Mouse (Mus musculus): ENCODE results near the gene Ogfod3. TPM values are rescaled to one million over a fixed set of nuclear protein-coding genes. Genes with fewer than 3 reads are reported as not detected.

Gene Ogfod3
- polyA plus RNA-seq, 2 experiments = 12.7 to 21.8 TPM

GRCm38 (mm10) chr11:121138732-121139131 lies 65.8 kb downstream of the Ogfod3 start:
- DNase-seq (ENCODE audit: low spot score) (no peak), ATAC-seq (ENCODE audit: low FRiP score, low read depth) (no peak)
- WGBS = 54% methylated on average over 6 of the region's 6 CpGs
- no peak for TF ChIP-seq POLR2A (IDR thresholded peaks at IDR 0.05; ENCODE audit: borderline replicate concordance, extremely low read depth, insufficient read depth, insufficient read length)
- H3K36me3 ChIP-seq (ENCODE audit: control insufficient read depth, insufficient read depth, low read length) = no peaks in the 10 kb centered on the region
- H3K27me3 ChIP-seq (ENCODE audit: control insufficient read depth, insufficient read depth, low read length) = no peaks in the 10 kb centered on the region
- no peak overlapping the region for H3K9ac ChIP-seq (ENCODE audit: low read depth, low read length, severe bottlenecking)
- no peak overlapping the region for H3K27ac ChIP-seq (replicated peaks; ENCODE audit: low read depth, low read length)
- H3K9me3 ChIP-seq (ENCODE audit: control insufficient read depth, low read length) = no peaks in the 10 kb centered on the region
- H3K4me1 ChIP-seq (ENCODE audit: control insufficient read depth, insufficient read depth, low read length) = no peaks in the 10 kb centered on the region
- H3K4me2 ChIP-seq (replicated peaks; ENCODE audit: low read depth, low read length, severe bottlenecking) = no peak overlapping the region
- H3K4me3 ChIP-seq (replicated peaks; ENCODE audit: low read length) = no peak overlapping the region

DNA sequence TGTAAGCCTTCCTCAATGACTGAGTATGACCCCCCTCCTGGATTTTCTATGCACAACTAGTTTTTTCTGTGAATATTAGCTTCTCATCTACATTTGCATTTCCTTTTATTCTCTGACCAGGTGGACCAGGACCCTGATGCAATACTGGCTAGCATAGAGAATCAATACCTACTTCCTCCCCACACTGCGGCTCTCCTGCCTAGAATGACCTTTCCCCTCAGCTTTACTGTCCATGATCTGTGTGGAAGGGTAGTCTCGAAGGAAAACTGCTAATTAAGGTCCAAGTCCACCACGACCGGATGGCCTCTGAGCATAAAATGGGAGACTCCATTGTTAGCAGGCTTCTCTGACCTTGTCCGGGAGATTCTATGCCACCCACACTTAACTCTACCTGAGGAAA lies 66.8 kb downstream of the Ogfod3 start:
- Histone ChIP-seq H3K4me1 (ENCODE audit: control insufficient read depth, insufficient read depth, low read length) (no peaks in the 10 kb centered on the region), H3K9me3 (ENCODE audit: control insufficient read depth, low read length) (no peaks in the 10 kb centered on the region), H3K9ac (ENCODE audit: low read depth, low read length, severe bottlenecking) (no peak overlapping the region), H3K36me3 (ENCODE audit: control insufficient read depth, insufficient read depth, low read length) (no peaks in the 10 kb centered on the region), H3K27ac (replicated peaks; ENCODE audit: low read depth, low read length) (no peak overlapping the region), H3K4me2 (replicated peaks; ENCODE audit: low read depth, low read length, severe bottlenecking) (no peak overlapping the region), H3K4me3 (replicated peaks; ENCODE audit: low read length) (no peak overlapping the region), H3K27me3 (ENCODE audit: control insufficient read depth, insufficient read depth, low read length) (no peaks in the 10 kb centered on the region)
- 84% methylated on average over 5 of the region's 5 CpGs for WGBS
- TF ChIP-seq POLR2A (IDR thresholded peaks at IDR 0.05; ENCODE audit: borderline replicate concordance, extremely low read depth, insufficient read depth, insufficient read length) = no peak
- ATAC-seq (ENCODE audit: low FRiP score, low read depth) (no peak), DNase-seq (ENCODE audit: low spot score) (no peak)

DNA sequence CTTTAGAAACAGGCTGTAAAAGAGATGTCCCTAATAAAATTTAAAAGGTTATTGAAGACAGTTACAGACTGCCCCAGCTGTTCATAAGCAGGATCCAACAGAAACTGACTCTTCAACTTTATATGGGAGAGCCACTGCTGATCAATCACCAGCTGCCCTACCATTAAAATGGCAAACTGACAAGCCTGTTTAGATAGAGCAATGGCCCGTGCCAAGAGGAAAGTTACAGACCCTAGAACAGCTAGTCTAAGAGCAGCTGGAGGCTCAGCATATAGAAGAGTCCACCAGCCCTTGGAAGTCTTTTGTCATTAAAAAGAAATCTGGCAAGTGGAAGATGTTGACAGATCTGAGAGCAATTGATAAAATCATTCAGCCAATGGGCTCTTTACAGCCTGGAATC lies 69.9 kb downstream of the Ogfod3 start:
- Histone ChIP-seq H3K9ac (ENCODE audit: low read depth, low read length, severe bottlenecking) (no peak overlapping the region), H3K4me3 (replicated peaks; ENCODE audit: low read length) (no peak overlapping the region), H3K27me3 (ENCODE audit: control insufficient read depth, insufficient read depth, low read length) (no peaks in the 10 kb centered on the region), H3K4me2 (replicated peaks; ENCODE audit: low read depth, low read length, severe bottlenecking) (no peak overlapping the region), H3K36me3 (ENCODE audit: control insufficient read depth, insufficient read depth, low read length) (no peaks in the 10 kb centered on the region), H3K9me3 (ENCODE audit: control insufficient read depth, low read length) (no peaks in the 10 kb centered on the region), H3K4me1 (ENCODE audit: control insufficient read depth, insufficient read depth, low read length) (no peaks in the 10 kb centered on the region), H3K27ac (replicated peaks; ENCODE audit: low read depth, low read length) (no peak overlapping the region)
- WGBS = 46% methylated on average over 1 of the region's 1 CpGs
- DNase-seq (ENCODE audit: low spot score) (no peak), ATAC-seq (ENCODE audit: low FRiP score, low read depth) (no peak)
- TF ChIP-seq POLR2A (IDR thresholded peaks at IDR 0.05; ENCODE audit: borderline replicate concordance, extremely low read depth, insufficient read depth, insufficient read length) = no peak

DNA sequence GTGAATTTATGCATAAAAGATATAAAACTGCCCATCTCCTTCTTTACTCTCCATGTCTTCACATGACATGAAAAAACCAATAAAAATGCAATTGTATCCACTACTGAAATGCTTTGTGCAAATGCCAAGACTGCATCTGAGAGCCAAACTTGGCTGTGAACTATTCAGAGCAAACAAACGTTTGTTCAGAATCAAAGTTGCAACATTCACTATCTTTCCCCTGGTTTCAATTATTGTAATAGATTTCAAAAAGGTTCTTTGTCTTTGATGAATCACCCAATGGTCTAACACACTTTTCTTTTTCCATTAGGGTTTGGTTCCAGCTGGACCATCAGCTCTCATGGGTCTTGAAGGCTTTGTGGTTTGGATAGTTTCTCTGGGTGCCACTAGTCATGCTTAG lies 74.9 kb downstream of the Ogfod3 start:
- Histone ChIP-seq H3K27ac (replicated peaks; ENCODE audit: low read depth, low read length) (no peak overlapping the region), H3K9me3 (ENCODE audit: control insufficient read depth, low read length) (no peaks in the 10 kb centered on the region), H3K4me1 (ENCODE audit: control insufficient read depth, insufficient read depth, low read length) (no peaks in the 10 kb centered on the region), H3K4me2 (replicated peaks; ENCODE audit: low read depth, low read length, severe bottlenecking) (no peak overlapping the region), H3K27me3 (ENCODE audit: control insufficient read depth, insufficient read depth, low read length) (no peaks in the 10 kb centered on the region), H3K4me3 (replicated peaks; ENCODE audit: low read length) (no peak overlapping the region), H3K9ac (ENCODE audit: low read depth, low read length, severe bottlenecking) (no peak overlapping the region), H3K36me3 (ENCODE audit: control insufficient read depth, insufficient read depth, low read length) (no peaks in the 10 kb centered on the region)
- 58% methylated on average over 1 of the region's 1 CpGs for WGBS
- no peak for TF ChIP-seq POLR2A (IDR thresholded peaks at IDR 0.05; ENCODE audit: borderline replicate concordance, extremely low read depth, insufficient read depth, insufficient read length)
- DNase-seq (ENCODE audit: low spot score) (no peak), ATAC-seq (ENCODE audit: low FRiP score, low read depth) (no peak)

Other genes with a start within 250 kb of the Ogfod3 start
- gene Csnk1d, start 213.4 kb downstream of the Ogfod3 start, polyA plus RNA-seq (2012; rRNA removed) = 140 and 148 TPM in 2 replicates
- gene Csnk1d, start 213.4 kb downstream of the Ogfod3 start, polyA plus RNA-seq (2014; fragmentation: Nextera tagmentation; extraction: Ambion mirVana) = 65.8 and 74.9 TPM in 2 replicates
- gene Cd7, start 165.3 kb downstream of the Ogfod3 start, polyA plus RNA-seq (2012; rRNA removed) = 0.36 and 0.69 TPM in 2 replicates
- gene Cd7, start 165.3 kb downstream of the Ogfod3 start, polyA plus RNA-seq (2014; fragmentation: Nextera tagmentation; extraction: Ambion mirVana) = 0.19 and 0.21 TPM in 2 replicates
- 0.12 TPM in 1 of 2 replicates, not detected in the other for gene Sectm1b, start 141.1 kb downstream of the Ogfod3 start, polyA plus RNA-seq (2012; rRNA removed)
- gene Sectm1b, start 141.1 kb downstream of the Ogfod3 start, polyA plus RNA-seq (2014; fragmentation: Nextera tagmentation; extraction: Ambion mirVana) = not detected in 2 replicates
- gene Sectm1a, start 123.5 kb downstream of the Ogfod3 start, polyA plus RNA-seq (2012; rRNA removed) = 1.0 and 1.2 TPM in 2 replicates
- 0.76 and 1.3 TPM in 2 replicates for gene Sectm1a, start 123.5 kb downstream of the Ogfod3 start, polyA plus RNA-seq (2014; fragmentation: Nextera tagmentation; extraction: Ambion mirVana)
- gene Tex19.2, start 86.0 kb downstream of the Ogfod3 start, polyA plus RNA-seq (2012; rRNA removed) = 0.04 TPM in 1 of 2 replicates, not detected in the other
- not detected in 2 replicates for gene Tex19.2, start 86.0 kb downstream of the Ogfod3 start, polyA plus RNA-seq (2014; fragmentation: Nextera tagmentation; extraction: Ambion mirVana)
- gene Tex19.1, start 58.6 kb downstream of the Ogfod3 start, polyA plus RNA-seq (2012; rRNA removed) = 0.06 and 0.10 TPM in 2 replicates
- not detected in 2 replicates for gene Tex19.1, start 58.6 kb downstream of the Ogfod3 start, polyA plus RNA-seq (2014; fragmentation: Nextera tagmentation; extraction: Ambion mirVana)
- 2.1 and 3.1 TPM in 2 replicates for gene Uts2r, start 44.4 kb downstream of the Ogfod3 start, polyA plus RNA-seq (2012; rRNA removed)
- 1.0 and 1.4 TPM in 2 replicates for gene Uts2r, start 44.4 kb downstream of the Ogfod3 start, polyA plus RNA-seq (2014; fragmentation: Nextera tagmentation; extraction: Ambion mirVana)
- gene Hexdc, start 278 bp downstream of the Ogfod3 start, polyA plus RNA-seq (2012; rRNA removed) = 45.5 and 52.2 TPM in 2 replicates
- gene Hexdc, start 278 bp downstream of the Ogfod3 start, polyA plus RNA-seq (2014; fragmentation: Nextera tagmentation; extraction: Ambion mirVana) = 8.4 and 12.5 TPM in 2 replicates
- 47.1 and 50.4 TPM in 2 replicates for gene Cybc1, start 24.6 kb upstream of the Ogfod3 start, polyA plus RNA-seq (2012; rRNA removed)
- gene Cybc1, start 24.6 kb upstream of the Ogfod3 start, polyA plus RNA-seq (2014; fragmentation: Nextera tagmentation; extraction: Ambion mirVana) = 41.3 and 49.6 TPM in 2 replicates
- gene Narf, start 32.5 kb upstream of the Ogfod3 start, polyA plus RNA-seq (2012; rRNA removed) = 44.1 and 52.3 TPM in 2 replicates
- gene Narf, start 32.5 kb upstream of the Ogfod3 start, polyA plus RNA-seq (2014; fragmentation: Nextera tagmentation; extraction: Ambion mirVana) = 49.4 and 58.5 TPM in 2 replicates
- 43.7 and 54.2 TPM in 2 replicates for gene Foxk2, start 55.3 kb upstream of the Ogfod3 start, polyA plus RNA-seq (2012; rRNA removed)
- gene Foxk2, start 55.3 kb upstream of the Ogfod3 start, polyA plus RNA-seq (2014; fragmentation: Nextera tagmentation; extraction: Ambion mirVana) = 11.1 and 13.7 TPM in 2 replicates
- 94.5 and 110 TPM in 2 replicates for gene Wdr45b, start 149.7 kb upstream of the Ogfod3 start, polyA plus RNA-seq (2012; rRNA removed)
- 113 and 116 TPM in 2 replicates for gene Wdr45b, start 149.7 kb upstream of the Ogfod3 start, polyA plus RNA-seq (2014; fragmentation: Nextera tagmentation; extraction: Ambion mirVana)
- gene Rab40b, start 183.5 kb upstream of the Ogfod3 start, polyA plus RNA-seq (2012; rRNA removed) = 10.8 and 13.0 TPM in 2 replicates
- 16.8 and 19.0 TPM in 2 replicates for gene Rab40b, start 183.5 kb upstream of the Ogfod3 start, polyA plus RNA-seq (2014; fragmentation: Nextera tagmentation; extraction: Ambion mirVana)
- 11.2 and 11.6 TPM in 2 replicates for gene Fn3krp, start 216.7 kb upstream of the Ogfod3 start, polyA plus RNA-seq (2012; rRNA removed)
- gene Fn3krp, start 216.7 kb upstream of the Ogfod3 start, polyA plus RNA-seq (2014; fragmentation: Nextera tagmentation; extraction: Ambion mirVana) = 7.3 and 7.4 TPM in 2 replicates
- 1.2 and 1.3 TPM in 2 replicates for gene Fn3k, start 230.2 kb upstream of the Ogfod3 start, polyA plus RNA-seq (2012; rRNA removed)
- gene Fn3k, start 230.2 kb upstream of the Ogfod3 start, polyA plus RNA-seq (2014; fragmentation: Nextera tagmentation; extraction: Ambion mirVana) = 0.61 and 0.81 TPM in 2 replicates
- gene Tbcd, start 247.2 kb upstream of the Ogfod3 start, polyA plus RNA-seq (2012; rRNA removed) = 43.4 and 45.0 TPM in 2 replicates
- gene Tbcd, start 247.2 kb upstream of the Ogfod3 start, polyA plus RNA-seq (2014; fragmentation: Nextera tagmentation; extraction: Ambion mirVana) = 38.7 and 42.0 TPM in 2 replicates

Data from limb, embryonic 14.5 days (tissue).